Mouse (Mus musculus): ENCODE measurements around the gene Tial1. TPM values are rescaled to one million over a fixed set of nuclear protein-coding genes. Genes with fewer than 3 reads are reported as not detected.

Tial1 gene
- polyA plus RNA-seq, 1 experiment from 2014 or later: 38.4 TPM

DNA sequence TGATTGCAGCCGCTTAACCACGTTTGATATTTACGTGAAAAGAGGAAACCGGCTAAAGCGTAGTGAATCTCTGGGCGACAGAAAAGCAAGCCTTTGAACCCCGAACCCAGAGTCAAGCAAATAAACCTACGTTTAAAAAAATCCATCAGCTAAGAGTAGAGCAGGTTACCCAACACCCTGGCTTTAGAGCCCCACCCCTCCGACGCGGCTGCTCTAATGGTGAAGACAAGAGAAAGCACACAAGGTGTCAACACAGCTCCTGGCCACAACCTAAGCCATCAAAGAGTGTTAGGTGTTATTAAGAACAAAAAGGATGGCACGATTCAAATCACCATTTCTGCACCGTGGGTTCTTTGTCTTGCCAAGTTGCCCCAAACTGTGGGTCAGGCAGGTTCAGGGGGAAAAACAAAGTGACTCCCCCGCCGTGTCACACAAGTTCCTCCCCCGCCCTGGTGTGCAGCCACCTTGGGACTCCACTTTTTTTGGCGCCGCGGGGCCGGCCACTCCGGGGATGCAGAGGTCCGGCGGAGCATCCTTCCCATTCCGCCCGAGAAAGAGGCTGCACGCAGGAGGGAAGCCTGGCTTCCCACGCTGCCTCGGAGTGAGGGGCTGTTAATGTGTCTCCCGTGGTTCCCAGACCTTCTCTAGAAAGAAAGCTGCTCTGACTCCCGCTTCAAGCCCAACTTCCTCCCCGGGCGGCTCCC is 44.1 kb downstream of the Tial1 start:
- peaks cover 64% of the 10 kb centered on the region for H3K27me3 ChIP-seq (ENCODE audit: insufficient read depth, low read length)
- no peak overlapping the region for H3K27ac ChIP-seq (ENCODE audit: low read depth)

DNA sequence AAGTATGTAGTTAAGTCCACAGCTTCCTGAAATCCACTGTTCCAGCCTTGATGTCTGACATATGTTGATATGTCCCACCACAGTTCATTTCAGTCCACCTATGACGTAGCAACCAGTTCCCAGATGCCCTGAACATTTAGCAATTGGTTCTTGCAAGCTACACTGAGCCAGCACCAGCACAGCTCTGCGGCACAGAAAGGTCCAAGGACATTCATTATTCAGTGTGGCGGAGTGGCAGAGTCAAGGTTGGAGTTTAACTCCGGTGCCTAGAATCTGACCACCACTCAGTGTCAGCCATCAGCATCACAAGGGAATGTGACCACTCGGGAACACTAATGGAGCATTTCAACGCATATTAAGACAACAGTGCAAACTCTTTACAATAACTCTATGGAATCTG is 44.9 kb downstream of the Tial1 start:
- 49% methylated on average over 6 of the region's 6 CpGs for WGBS
- H3K4me3 ChIP-seq (ENCODE audit: low read depth, low read length): peak overlapping the region; percentile 76; the same call in 1 of the 2 replicates

More for the DNA sequence above, 44.1 kb downstream of the Tial1 start:
- Histone ChIP-seq H3K4me3 (ENCODE audit: low read depth, low read length) (peak overlapping the region; percentile 76), H3K4me1 (ENCODE audit: insufficient read depth) (peaks cover 10% of the 10 kb centered on the region), H3K9ac (peak overlapping the region; percentile 70), H3K4me2 (peak overlapping the region; percentile 100), H3K36me3 (ENCODE audit: insufficient read depth) (no peaks in the 10 kb centered on the region), H3K9me3 (ENCODE audit: low read depth, low read length) (no peaks in the 10 kb centered on the region)
- ATAC-seq (ENCODE audit: insufficient read depth) (peak; percentile 16; the same call in 1 of the 2 replicates), DNase-seq (no peak)
- 2% methylated on average over 32 of the region's 32 CpGs for WGBS
- TF ChIP-seq CTCF (IDR thresholded peaks at IDR 0.05; ENCODE audit: low read depth): no peak

DNA sequence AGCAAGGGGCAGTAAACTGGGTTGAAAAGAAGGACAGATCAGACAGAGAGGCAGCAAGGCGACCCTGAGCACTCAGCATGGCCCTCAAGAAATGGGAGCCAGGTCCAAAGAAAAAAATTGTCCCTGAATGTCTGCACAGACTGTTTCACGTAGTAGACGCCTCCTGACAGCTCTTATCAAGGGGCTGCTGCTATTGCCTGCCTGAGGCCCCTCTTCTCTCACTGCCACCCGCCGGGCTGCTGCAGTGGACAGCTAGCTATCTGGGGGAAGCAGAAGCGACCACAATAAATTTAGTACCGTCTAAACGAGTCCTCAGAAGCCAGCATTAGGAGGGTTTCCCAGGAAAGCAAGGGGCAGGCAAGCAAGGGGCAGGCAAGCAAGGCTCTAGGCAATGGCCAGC is 47.1 kb downstream of the Tial1 start:
- H3K4me2 ChIP-seq: peak overlapping the region; percentile 30; the same call in 1 of the 2 replicates
- TF ChIP-seq CTCF (IDR thresholded peaks at IDR 0.05; ENCODE audit: low read depth): no peak
- ATAC-seq (ENCODE audit: insufficient read depth): peak; percentile 39; the same call in 1 of the 2 replicates
- H3K36me3 ChIP-seq (ENCODE audit: insufficient read depth): no peaks in the 10 kb centered on the region
- DNase-seq: peak; percentile 72
- H3K9ac ChIP-seq: no peak overlapping the region
- WGBS: 16% methylated on average over 8 of the region's 8 CpGs
- H3K4me1 ChIP-seq (ENCODE audit: insufficient read depth): peaks cover 17% of the 10 kb centered on the region
- H3K27ac ChIP-seq (ENCODE audit: low read depth): peak overlapping the region; percentile 54; the same call in 1 of the 2 replicates
- H3K9me3 ChIP-seq (ENCODE audit: low read depth, low read length): no peaks in the 10 kb centered on the region
- H3K4me3 ChIP-seq (ENCODE audit: low read depth, low read length): no peak overlapping the region
- H3K27me3 ChIP-seq (ENCODE audit: insufficient read depth, low read length): peaks cover 39% of the 10 kb centered on the region

More for the DNA sequence above, 44.9 kb downstream of the Tial1 start:
- H3K9me3 ChIP-seq (ENCODE audit: low read depth, low read length): no peaks in the 10 kb centered on the region
- no peak for TF ChIP-seq CTCF (IDR thresholded peaks at IDR 0.05; ENCODE audit: low read depth)
- H3K9ac ChIP-seq: no peak overlapping the region
- peaks cover 57% of the 10 kb centered on the region for H3K27me3 ChIP-seq (ENCODE audit: insufficient read depth, low read length)
- ATAC-seq (ENCODE audit: insufficient read depth): no peak
- DNase-seq: no peak
- no peaks in the 10 kb centered on the region for H3K36me3 ChIP-seq (ENCODE audit: insufficient read depth)
- peak overlapping the region; percentile 100 for H3K4me2 ChIP-seq
- peaks cover 17% of the 10 kb centered on the region for H3K4me1 ChIP-seq (ENCODE audit: insufficient read depth)
- H3K27ac ChIP-seq (ENCODE audit: low read depth): no peak overlapping the region

- Histone ChIP-seq H3K9ac (no peak overlapping the region), H3K4me1 (ENCODE audit: insufficient read depth) (peaks cover 17% of the 10 kb centered on the region), H3K27ac (ENCODE audit: low read depth) (peak overlapping the region; percentile 18; the same call in 1 of the 2 replicates), H3K9me3 (ENCODE audit: low read depth, low read length) (no peaks in the 10 kb centered on the region), H3K4me2 (0 out of 2 replicates have a peak overlapping the region, but pooled peaks have one; percentile 4), H3K27me3 (ENCODE audit: insufficient read depth, low read length) (peaks cover 19% of the 10 kb centered on the region), H3K4me3 (ENCODE audit: low read depth, low read length) (no peak overlapping the region), H3K36me3 (ENCODE audit: insufficient read depth) (no peaks in the 10 kb centered on the region)
- ATAC-seq (ENCODE audit: insufficient read depth) (no peak), DNase-seq (peak; percentile 51)
- no peak for TF ChIP-seq CTCF (IDR thresholded peaks at IDR 0.05; ENCODE audit: low read depth)
- 65% methylated on average over 10 of the region's 10 CpGs for WGBS
These were observed 49.3 kb downstream of the Tial1 start for GRCm38 (mm10) chr7:128412071-128412833.

- WGBS: 47% methylated on average over 11 of the region's 11 CpGs
- Histone ChIP-seq H3K9ac (0 out of 2 replicates have a peak overlapping the region, but pooled peaks have one; percentile 2), H3K4me3 (ENCODE audit: low read depth, low read length) (no peak overlapping the region), H3K27me3 (ENCODE audit: insufficient read depth, low read length) (peaks cover 7% of the 10 kb centered on the region; the same call in 1 of the 2 replicates), H3K4me1 (ENCODE audit: insufficient read depth) (peaks cover 17% of the 10 kb centered on the region), H3K27ac (ENCODE audit: low read depth) (peak overlapping the region; percentile 26; the same call in 1 of the 2 replicates), H3K9me3 (ENCODE audit: low read depth, low read length) (no peaks in the 10 kb centered on the region), H3K36me3 (ENCODE audit: insufficient read depth) (no peaks in the 10 kb centered on the region), H3K4me2 (no peak overlapping the region)
- no peak for ATAC-seq (ENCODE audit: insufficient read depth)
- TF ChIP-seq CTCF (IDR thresholded peaks at IDR 0.05; ENCODE audit: low read depth): no peak
- no peak for DNase-seq
These were observed 50.7 kb downstream of the Tial1 start for GRCm38 (mm10) chr7:128410708-128411413.

- H3K4me2 ChIP-seq: no peak overlapping the region
- peaks cover 9% of the 10 kb centered on the region for H3K4me1 ChIP-seq (ENCODE audit: insufficient read depth)
- H3K27ac ChIP-seq (ENCODE audit: low read depth): no peak overlapping the region
- TF ChIP-seq CTCF (IDR thresholded peaks at IDR 0.05; ENCODE audit: low read depth): peak; percentile 41; the same call in 1 of the 2 replicates
- H3K36me3 ChIP-seq (ENCODE audit: insufficient read depth): no peaks in the 10 kb centered on the region
- WGBS: 79% methylated on average over 5 of the region's 5 CpGs
- ATAC-seq (ENCODE audit: insufficient read depth) (no peak), DNase-seq (peak; percentile 40)
- no peaks in the 10 kb centered on the region for H3K9me3 ChIP-seq (ENCODE audit: low read depth, low read length)
- no peak overlapping the region for H3K9ac ChIP-seq
- no peak overlapping the region for H3K4me3 ChIP-seq (ENCODE audit: low read depth, low read length)
- no peaks in the 10 kb centered on the region for H3K27me3 ChIP-seq (ENCODE audit: insufficient read depth, low read length)
These were observed 53.3 kb downstream of the Tial1 start for GRCm38 (mm10) chr7:128408265-128408664.
